25 mouse cellular contexts compared by ENCODE assay signal in the genomic region with DNA sequence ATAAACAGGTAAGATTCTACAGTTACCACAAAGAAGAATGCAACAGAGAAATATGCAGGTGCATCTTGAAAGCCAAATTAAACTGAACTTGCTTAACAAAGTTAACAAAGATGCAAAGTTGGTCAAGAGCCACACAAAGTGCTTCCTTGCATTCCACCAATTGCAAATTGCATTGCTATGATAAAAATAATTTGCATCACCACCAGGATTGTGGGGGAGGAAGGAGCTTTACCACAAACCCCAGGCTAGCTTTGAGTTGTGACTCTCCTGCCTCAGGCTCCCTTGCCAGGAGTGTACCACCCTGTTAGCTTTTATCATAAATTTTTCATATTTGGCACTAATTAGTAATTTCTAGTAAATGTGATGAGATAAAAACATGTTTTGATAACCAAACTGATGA.
"Had no signal": no experiment of that assay in that cellular context is flagged by ENCODE, and none has a peak within 500 bp of the region (broad histone marks: within the 10 kb centered on the region; RNA-seq: fewer than 3 reads in every experiment).

No protein-coding gene starts in this region.

- DNase-seq: gastrocnemius, adult 2 months; gastrocnemius, postnatal 10 days; gastrocnemius, postnatal 25 days; heart, adult 2 months; heart, postnatal 14 days; heart, postnatal 36 days; kidney, adult 11 months; kidney, adult 2 months; kidney, adult 9 months; kidney, postnatal 14 days; kidney, postnatal 36 days; layer of hippocampus, adult 9-11 months; layer of hippocampus, postnatal 36 days; left cerebral cortex, postnatal 4 days had no signal

- H3K4me3 ChIP-seq: gastrocnemius, adult 2 months; heart, adult 2 months; heart, embryonic 13.5 days; heart, embryonic 15.5 days; hindbrain, embryonic 13.5 days; hindbrain, embryonic 15.5 days; kidney, embryonic 15.5 days; limb, embryonic 13.5 days; limb, embryonic 15.5 days had no signal

- H3K4me1 ChIP-seq: hindbrain, embryonic 15.5 days; kidney, embryonic 15.5 days; limb, embryonic 13.5 days; limb, embryonic 15.5 days had no signal

- H3K9me3 ChIP-seq: heart, embryonic 13.5 days; heart, embryonic 15.5 days; hindbrain, embryonic 13.5 days; hindbrain, embryonic 15.5 days; kidney, embryonic 15.5 days; limb, embryonic 13.5 days; limb, embryonic 15.5 days had no signal

- H3K27me3 ChIP-seq: heart, embryonic 13.5 days; heart, embryonic 15.5 days; hindbrain, embryonic 13.5 days; hindbrain, embryonic 15.5 days; kidney, embryonic 15.5 days; limb, embryonic 13.5 days; limb, embryonic 15.5 days had no signal

- H3K36me3 ChIP-seq: heart, embryonic 13.5 days; heart, embryonic 15.5 days; hindbrain, embryonic 13.5 days; hindbrain, embryonic 15.5 days; kidney, embryonic 15.5 days; limb, embryonic 13.5 days; limb, embryonic 15.5 days had no signal

- H3K4me2 ChIP-seq: heart, embryonic 11.5 days; heart, embryonic 13.5 days; heart, embryonic 15.5 days; hindbrain, embryonic 13.5 days; hindbrain, embryonic 15.5 days; kidney, embryonic 15.5 days; limb, embryonic 13.5 days; limb, embryonic 15.5 days had no signal

- ATAC-seq: hindbrain, postnatal 0 days; intestine, embryonic 16.5 days had no signal

- H3K27ac ChIP-seq: gastrocnemius, adult 2 months; heart, adult 2 months; heart, embryonic 13.5 days; heart, embryonic 15.5 days; hindbrain, embryonic 13.5 days; hindbrain, embryonic 15.5 days; hindbrain, postnatal 0 days; kidney, embryonic 15.5 days; kidney, postnatal 0 days; limb, embryonic 13.5 days; limb, embryonic 15.5 days had no signal

- H3K9ac ChIP-seq: heart, embryonic 13.5 days; heart, embryonic 15.5 days; hindbrain, embryonic 13.5 days; hindbrain, embryonic 15.5 days; kidney, embryonic 15.5 days; limb, embryonic 13.5 days; limb, embryonic 15.5 days had no signal
